Mouse (Mus musculus): ENCODE results near the gene Gm11168.
"Not testable (repeated sequence)": the region's sequence is repeated elsewhere in the genome, so short reads cannot be mapped to it uniquely, and the experiment has no call there.

Gm11168 gene

DNA sequence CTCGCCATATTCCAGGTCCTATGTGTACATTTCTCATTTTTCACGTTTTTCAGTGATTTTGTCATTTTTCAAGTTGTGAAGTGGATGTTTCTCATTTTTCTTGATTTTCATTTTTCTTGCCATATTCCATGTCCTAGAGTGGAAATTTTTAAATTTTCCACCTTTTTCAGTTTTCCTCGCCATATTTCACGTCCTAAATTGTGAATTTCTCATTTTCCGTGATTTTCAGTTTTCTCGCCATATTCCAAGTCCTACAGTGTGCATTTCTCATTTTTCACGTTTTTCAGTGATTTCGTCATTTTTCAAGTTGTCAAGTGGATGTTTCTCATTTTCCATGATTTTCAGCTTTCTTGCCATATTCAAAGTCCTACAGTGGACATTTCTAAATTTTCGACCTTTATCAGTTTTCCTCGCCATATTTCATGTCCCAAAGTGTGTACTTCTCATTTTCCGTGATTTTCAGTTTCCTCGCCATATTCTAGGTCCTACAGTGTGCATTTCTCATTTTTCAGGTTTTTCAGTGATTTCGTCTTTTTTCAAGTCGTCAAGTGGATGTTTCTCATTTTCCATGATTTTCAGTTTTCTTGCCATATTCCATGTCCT is at the start of gene Gm11168:
Gm11168 (plus strand) TSS at position 553 of the 603 bp plus-strand sequence.
- DNase-seq (ENCODE audit: low read depth, low spot score) = not testable (repeated sequence)

DNA sequence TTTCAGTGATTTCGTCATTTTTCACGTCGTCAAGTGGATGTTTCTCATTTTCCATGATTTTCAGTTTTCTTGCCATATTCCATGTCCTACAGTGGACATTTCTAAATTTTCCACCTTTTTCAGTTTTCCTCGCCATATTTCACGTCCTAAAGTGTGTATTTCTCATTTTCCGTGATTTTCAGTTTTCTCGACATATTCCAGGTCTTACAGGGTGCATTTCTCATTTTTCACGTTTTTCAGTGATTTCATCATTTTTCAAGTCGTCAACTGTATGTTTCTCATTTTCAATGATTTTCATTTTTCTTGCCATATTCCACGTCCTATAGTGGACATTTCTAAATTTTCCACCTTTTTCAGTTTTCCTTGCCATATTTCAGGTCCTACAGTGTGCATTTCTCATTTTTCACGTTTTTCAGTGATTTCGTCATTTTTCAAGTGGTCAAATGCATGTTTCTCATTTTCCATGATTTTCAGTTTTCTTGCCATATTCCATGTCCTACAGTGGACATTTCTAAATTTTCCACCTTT is 2.6 kb upstream of the Gm11168 start, which contains the start of gene Gm10722:
Gm10722 (plus strand) TSS at position 478 of the 528 bp plus-strand sequence.
- peak; percentile 6 for DNase-seq (ENCODE audit: low read depth, low spot score)

DNA sequence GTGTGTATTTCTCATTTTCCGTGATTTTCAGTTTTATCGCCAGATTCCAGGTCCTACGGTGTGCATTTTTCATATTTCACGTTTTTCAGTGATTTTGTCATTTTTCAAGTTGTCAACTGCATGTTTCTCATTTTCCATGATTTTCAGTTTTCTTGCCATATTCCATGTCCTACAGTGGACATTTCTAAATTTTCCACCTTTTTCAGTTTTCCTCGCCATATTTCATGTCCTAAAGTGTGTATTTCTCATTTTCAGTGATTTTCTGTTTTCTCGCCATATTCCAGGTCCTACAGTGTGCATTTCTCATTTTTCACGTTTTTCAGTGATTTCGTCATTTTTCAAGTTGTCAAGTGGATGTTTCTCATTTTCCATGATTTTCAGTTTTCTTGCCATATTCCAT is 2.1 kb upstream of the Gm11168 start:
- DNase-seq (ENCODE audit: low read depth, low spot score) = not testable (repeated sequence)

DNA sequence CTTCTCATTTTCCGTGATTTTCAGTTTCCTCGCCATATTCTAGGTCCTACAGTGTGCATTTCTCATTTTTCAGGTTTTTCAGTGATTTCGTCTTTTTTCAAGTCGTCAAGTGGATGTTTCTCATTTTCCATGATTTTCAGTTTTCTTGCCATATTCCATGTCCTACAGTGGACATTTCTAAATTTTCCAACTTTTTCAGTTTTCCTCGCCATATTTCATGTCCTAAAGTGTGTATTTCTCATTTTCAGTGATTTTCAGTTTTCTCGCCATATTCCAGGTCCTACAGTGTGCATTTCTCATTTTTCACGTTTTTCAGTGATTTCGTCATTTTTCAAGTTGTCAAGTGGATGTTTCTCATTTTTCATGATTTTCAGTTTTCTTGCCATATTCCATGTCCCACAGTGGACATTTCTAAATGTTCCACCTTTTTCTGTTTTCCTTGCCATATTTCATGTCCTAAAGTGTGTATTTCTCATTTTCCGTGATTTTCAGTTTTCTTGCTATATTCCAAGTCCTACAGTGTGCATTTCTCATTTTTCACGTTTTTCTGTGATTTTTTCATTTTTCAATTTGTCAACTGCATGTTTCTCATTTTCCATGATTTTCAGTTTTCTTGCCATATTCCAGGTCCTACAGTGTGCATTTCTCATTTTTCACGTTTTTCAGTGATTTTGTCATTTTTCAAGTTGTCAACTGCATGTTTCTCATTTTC is 1.0 kb upstream of the Gm11168 start:
- peak; percentile 0 for DNase-seq (ENCODE audit: low read depth, low spot score)

DNA sequence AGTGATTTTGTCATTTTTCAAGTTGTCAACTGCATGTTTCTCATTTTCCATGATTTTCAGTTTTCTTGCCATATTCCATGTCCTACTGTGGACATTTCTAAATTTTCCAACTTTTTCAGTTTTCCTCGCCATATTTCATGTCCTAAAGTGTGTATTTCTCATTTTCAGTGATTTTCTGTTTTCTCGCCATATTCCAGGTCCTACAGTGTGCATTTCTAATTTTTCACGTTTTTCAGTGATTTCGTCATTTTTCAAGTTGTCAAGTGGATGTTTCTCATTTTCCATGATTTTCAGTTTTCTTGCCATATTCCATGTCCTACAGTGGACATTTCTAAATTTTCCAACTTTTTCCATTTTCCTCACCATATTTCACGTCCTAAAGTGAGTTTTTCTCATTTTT is 3.0 kb downstream of the Gm11168 start:
- not testable (repeated sequence) for DNase-seq (ENCODE audit: low read depth, low spot score)

DNA sequence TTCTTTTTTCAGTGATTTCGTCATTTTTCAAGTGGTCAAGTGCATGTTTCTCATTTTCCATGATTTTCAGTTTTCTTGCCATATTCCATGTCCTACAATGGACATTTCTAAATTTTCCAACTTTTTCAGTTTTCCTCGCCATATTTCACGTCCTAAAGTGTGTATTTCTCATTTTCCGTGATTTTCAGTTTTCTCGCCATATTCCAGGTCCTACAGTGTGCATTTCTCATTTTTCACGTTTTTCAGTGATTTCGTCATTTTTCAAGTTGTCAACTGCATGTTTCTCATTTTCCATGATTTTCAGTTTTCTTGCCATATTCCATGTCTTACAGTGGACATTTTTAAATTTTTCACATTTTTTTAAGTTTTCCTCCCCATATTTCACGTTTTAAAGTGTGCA is 3.5 kb downstream of the Gm11168 start:
- DNase-seq (ENCODE audit: low read depth, low spot score) = not testable (repeated sequence)

DNA sequence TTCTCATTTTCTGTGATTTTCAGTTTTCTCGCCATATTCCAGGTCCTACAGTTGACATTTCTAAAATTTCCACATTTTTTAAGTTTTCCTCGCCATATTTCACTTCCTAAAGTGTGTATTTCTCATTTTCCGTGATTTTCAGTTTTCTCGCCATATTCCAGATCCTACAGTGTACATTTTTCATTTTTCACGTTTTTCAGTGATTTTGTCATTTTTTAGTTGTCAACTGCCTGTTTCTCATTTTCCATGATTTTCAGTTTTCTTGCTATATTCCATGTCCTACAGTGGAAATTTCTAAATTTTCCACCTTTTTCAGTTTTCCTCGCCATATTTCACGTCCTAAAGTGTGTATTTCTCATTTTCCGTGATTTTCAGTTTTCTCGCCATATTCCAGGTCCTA is 4.1 kb downstream of the Gm11168 start:
- DNase-seq (ENCODE audit: low read depth, low spot score) = peak; percentile 0

DNA sequence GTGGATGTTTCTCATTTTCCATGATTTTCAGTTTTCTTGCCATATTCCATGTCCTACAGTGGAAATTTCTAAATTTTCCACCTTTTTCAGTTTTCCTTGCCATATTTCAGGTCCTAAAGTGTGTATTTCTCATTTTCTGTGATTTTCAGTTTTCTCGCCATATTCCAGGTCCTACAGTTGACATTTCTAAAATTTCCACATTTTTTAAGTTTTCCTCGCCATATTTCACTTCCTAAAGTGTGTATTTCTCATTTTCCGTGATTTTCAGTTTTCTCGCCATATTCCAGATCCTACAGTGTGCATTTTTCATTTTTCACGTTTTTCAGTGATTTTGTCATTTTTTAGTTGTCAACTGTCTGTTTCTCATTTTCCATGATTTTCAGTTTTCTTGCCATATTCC is 6.2 kb downstream of the Gm11168 start:
- DNase-seq (ENCODE audit: low read depth, low spot score) = not testable (repeated sequence)

DNA sequence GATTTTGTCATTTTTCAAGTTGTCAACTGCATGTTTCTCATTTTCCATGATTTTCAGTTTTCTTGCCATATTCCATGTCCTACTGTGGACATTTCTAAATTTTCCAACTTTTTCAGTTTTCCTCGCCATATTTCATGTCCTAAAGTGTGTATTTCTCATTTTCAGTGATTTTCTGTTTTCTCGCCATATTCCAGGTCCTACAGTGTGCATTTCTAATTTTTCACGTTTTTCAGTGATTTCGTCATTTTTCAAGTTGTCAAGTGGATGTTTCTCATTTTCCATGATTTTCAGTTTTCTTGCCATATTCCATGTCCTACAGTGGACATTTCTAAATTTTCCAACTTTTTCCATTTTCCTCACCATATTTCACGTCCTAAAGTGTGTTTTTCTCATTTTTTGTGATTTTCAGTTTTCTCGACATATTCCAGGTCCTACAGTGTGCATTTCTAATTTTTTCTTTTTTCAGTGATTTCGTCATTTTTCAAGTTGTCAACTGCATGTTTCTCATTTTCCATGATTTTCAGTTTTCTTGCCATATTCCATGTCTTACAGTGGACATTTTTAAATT is 9.0 kb downstream of the Gm11168 start:
- not testable (repeated sequence) for DNase-seq (ENCODE audit: low read depth, low spot score)

DNA sequence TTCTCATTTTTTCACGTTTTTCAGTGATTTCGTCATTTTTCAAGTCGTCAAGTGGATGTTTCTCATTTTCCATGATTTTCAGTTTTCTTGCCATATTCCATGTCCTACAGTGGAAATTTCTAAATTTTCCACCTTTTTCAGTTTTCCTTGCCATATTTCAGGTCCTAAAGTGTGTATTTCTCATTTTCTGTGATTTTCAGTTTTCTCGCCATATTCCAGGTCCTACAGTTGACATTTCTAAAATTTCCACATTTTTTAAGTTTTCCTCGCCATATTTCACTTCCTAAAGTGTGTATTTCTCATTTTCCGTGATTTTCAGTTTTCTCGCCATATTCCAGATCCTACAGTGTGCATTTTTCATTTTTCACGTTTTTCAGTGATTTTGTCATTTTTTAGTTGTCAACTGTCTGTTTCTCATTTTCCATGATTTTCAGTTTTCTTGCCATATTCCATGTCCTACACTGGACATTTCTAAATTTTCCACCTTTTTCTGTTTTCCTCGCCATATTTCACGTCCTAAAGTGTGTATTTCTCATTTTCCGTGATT is 9.7 kb downstream of the Gm11168 start, which contains the start of gene Gm10721:
Gm10721 (plus strand) TSS at position 408 of the 547 bp plus-strand sequence.
- not testable (repeated sequence) for DNase-seq (ENCODE audit: low read depth, low spot score)

DNA sequence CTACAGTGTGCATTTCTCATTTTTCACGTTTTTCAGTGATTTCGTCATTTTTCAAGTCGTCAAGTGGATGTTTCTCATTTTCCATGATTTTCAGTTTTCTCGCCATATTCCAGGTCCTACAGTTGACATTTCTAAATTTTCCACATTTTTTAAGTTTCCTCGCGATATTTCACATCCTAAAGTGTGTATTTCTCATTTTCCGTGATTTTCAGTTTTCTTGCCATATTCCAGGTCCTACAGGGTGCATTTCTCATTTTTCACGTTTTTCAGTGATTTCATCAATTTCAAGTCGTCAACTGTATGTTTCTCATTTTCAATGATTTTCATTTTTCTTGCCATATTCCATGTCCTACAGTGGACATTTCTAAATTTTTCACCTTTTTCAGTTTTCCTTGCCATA is 12.2 kb downstream of the Gm11168 start, which contains the start of gene Gm10720:
Gm10720 (plus strand) TSS at position 301 of the 400 bp plus-strand sequence.
- not testable (repeated sequence) for DNase-seq (ENCODE audit: low read depth, low spot score)

DNA sequence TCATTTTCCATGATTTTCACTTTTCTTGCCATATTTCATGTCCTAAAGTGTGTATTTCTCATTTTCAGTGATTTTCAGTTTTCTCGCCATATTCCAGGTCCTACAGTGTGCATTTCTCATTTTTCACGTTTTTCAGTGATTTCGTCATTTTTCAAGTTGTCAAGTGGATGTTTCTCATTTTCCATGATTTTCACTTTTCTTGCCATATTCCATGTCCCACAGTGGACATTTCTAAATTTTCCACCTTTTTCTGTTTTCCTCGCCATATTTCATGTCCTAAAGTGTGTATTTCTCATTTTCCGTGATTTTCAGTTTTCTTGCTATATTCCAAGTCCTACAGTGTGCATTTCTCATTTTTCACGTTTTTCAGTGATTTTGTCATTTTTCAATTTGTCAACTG is 12.8 kb downstream of the Gm11168 start:
- not testable (repeated sequence) for DNase-seq (ENCODE audit: low read depth, low spot score)

DNA sequence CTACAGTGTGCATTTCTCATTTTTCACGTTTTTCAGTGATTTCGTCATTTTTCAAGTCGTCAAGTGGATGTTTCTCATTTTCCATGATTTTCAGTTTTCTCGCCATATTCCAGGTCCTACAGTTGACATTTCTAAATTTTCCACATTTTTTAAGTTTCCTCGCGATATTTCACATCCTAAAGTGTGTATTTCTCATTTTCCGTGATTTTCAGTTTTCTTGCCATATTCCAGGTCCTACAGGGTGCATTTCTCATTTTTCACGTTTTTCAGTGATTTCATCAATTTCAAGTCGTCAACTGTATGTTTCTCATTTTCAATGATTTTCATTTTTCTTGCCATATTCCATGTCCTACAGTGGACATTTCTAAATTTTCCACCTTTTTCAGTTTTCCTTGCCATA is 14.0 kb downstream of the Gm11168 start, which contains the start of gene Gm10719:
Gm10719 (plus strand) TSS at position 301 of the 400 bp plus-strand sequence.
- not testable (repeated sequence) for DNase-seq (ENCODE audit: low read depth, low spot score)

DNA sequence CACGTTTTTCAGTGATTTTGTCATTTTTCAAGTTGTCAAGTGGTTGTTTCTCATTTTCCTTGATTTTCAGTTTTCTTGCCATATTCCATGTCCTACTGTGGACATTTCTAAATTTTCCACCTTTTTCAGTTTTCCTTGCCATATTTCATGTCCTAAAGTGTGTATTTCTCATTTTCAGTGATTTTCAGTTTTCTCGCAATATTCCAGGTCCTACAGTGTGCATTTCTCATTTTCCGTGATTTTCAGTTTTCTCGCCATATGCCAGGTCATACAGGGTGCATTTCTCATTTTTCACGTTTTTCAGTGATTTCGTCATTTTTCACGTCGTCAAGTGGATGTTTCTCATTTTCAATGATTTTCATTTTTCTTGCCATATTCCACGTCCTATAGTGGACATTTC is 15.8 kb downstream of the Gm11168 start:
- not testable (repeated sequence) for DNase-seq (ENCODE audit: low read depth, low spot score)

DNA sequence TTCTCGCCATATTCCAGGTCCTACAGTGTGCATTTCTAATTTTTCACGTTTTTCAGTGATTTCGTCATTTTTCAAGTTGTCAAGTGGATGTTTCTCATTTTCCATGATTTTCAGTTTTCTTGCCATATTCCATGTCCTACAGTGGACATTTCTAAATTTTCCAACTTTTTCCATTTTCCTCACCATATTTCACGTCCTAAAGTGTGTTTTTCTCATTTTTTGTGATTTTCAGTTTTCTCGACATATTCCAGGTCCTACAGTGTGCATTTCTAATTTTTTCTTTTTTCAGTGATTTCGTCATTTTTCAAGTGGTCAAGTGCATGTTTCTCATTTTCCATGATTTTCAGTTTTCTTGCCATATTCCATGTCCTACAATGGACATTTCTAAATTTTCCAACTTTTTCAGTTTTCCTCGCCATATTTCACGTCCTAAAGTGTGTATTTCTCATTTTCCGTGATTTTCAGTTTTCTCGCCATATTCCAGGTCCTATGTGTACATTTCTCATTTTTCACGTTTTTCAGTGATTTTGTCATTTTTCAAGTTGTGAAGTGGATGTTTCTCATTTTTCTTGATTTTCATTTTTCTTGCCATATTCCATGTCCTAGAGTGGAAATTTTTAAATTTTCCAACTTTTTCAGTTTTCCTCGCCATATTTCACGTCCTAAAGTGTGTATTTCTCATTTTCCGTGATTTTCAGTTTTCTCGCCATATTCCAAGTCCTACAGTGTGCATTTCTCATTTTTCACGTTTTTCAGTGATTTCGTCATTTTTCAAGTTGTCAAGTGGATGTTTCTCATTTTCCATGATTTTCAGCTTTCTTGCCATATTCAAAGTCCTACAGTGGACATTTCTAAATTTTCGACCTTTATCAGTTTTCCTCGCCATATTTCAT is 16.9 kb downstream of the Gm11168 start:
- DNase-seq (ENCODE audit: low read depth, low spot score) = not testable (repeated sequence)

DNA sequence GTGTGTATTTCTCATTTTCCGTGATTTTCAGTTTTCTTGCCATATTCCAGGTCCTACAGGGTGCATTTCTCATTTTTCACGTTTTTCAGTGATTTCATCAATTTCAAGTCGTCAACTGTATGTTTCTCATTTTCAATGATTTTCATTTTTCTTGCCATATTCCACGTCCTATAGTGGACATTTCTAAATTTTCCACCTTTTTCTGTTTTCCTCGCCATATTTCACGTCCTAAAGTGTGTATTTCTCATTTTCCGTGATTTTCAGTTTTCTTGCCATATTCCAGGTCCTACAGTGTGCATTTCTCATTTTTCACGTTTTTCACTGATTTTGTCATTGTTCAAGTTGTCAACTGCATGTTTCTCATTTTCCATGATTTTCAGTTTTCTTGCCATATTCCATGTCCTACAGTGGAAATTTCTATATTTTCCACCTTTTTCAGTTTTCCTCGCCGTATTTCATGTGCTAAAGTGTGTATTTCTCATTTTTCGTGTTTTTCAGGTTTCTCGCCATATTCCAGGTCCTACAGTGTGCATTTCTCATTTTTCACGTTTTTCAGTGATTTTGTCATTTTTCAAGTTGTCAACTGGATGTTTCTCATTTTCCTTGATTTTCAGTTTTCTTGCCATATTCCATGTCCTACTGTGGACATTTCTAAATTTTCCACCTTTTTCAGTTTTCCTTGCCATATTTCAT is 19.3 kb downstream of the Gm11168 start:
- DNase-seq (ENCODE audit: low read depth, low spot score) = peak; percentile 0

DNA sequence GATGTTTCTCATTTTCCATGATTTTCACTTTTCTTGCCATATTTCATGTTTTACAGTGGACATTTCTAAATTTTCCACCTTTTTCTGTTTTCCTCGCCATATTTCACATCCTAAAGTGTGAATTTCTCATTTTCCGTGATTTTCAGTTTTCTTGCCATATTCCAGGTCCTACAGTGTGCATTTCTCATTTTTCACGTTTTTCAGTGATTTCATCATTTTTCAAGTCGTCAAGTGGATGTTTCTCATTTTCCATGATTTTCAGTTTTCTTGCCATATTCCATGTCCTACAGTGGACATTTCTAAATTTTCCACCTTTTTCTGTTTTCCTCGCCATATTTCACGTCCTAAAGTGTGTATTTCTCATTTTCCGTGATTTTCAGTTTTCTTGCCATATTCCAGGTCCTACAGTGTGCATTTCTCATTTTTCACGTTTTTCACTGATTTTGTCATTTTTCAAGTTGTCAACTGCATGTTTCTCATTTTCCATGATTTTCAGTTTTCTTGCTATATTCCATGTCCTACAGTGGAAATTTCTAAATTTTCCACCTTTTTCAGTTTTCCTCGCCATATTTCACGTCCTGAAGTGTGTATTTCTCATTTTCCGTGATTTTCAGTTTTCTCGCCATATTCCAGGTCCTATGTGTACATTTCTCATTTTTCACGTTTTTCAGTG is 20.3 kb downstream of the Gm11168 start, which contains the start of gene Gm10718:
Gm10718 (plus strand) TSS at position 236 of the 673 bp plus-strand sequence.
- DNase-seq (ENCODE audit: low read depth, low spot score) = not testable (repeated sequence)

DNA sequence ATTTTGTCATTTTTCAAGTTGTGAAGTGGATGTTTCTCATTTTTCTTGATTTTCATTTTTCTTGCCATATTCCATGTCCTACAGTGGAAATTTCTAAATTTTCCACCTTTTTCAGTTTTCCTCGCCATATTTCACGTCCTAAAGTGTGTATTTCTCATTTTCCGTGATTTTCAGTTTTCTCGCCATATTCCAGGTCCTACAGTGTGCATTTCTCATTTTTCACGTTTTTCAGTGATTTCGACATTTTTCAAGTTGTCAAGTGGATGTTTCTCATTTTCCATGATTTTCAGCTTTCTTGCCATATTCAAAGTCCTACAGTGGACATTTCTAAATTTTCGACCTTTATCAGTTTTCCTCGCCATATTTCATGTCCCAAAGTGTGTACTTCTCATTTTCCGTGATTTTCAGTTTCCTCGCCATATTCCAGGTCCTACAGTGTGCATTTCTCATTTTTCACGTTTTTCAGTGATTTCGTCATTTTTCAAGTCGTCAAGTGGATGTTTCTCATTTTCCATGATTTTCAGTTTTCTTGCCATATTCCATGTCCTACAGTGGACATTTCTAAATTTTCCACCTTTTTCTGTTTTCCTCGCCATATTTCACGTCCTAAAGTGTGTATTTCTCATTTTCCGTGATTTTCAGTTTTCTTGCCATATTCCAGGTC is 21.0 kb downstream of the Gm11168 start:
- not testable (repeated sequence) for DNase-seq (ENCODE audit: low read depth, low spot score)

DNA sequence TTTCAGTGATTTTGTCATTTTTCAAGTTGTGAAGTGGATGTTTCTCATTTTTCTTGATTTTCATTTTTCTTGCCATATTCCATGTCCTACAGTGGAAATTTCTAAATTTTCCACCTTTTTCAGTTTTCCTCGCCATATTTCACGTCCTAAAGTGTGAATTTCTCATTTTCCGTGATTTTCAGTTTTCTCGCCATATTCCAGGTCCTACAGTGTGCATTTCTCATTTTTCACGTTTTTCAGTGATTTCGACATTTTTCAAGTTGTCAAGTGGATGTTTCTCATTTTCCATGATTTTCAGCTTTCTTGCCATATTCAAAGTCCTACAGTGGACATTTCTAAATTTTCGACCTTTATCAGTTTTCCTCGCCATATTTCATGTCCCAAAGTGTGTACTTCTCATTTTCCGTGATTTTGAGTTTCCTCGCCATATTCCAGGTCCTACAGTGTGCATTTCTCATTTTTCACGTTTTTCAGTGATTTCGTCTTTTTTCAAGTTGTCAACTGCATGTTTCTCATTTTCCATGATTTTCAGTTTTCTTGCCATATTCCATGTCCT is 21.8 kb downstream of the Gm11168 start, which contains the start of gene Gm10717:
Gm10717 (plus strand) TSS at position 506 of the 556 bp plus-strand sequence.
- DNase-seq (ENCODE audit: low read depth, low spot score) = not testable (repeated sequence)

Measured in brain, embryonic 18.5 days (tissue).